Mouse (Mus musculus): ENCODE measurements at regions not wholly inside any gene's neighbourhood (a gene's known extent, or its start where the extent isn't known, plus 50 kb on each side); places are given as distances from the start of the nearest gene placed in this dataset.
"Not testable (repeated sequence)": the region's sequence is repeated elsewhere in the genome, so short reads cannot be mapped to it uniquely, and the experiment has no call there.

GRCm38 (mm10) chr16:55575609-55576283 is 263.0 kb downstream of the Nfkbiz start:
- TF ChIP-seq CTCF (IDR thresholded peaks at IDR 0.05; ENCODE audit: low read depth, low read length); POLR2A (IDR thresholded peaks at IDR 0.05; ENCODE audit: borderline replicate concordance, low read depth, low read length): not testable (repeated sequence)

Data from bone marrow macrophage, adult 2 months (primary cell).